Mouse (Mus musculus) forebrain, embryonic 13.5 days (tissue): ENCODE measurements around the gene Ldb3. TPM values are rescaled to one million over a fixed set of nuclear protein-coding genes. Genes with fewer than 3 reads are reported as not detected.

ENCODE experiments used
- ATAC-seq: fragments of 200-750 bp; cut with Nextera tagmentation; 2 replicates; pipeline ENCODE4 v1.8.0; 2017
- H3K27ac ChIP-seq: fragments of 300-500 bp; sonication (generic); 2 replicates; pipeline ENCODE4 v1.5.1; 2015; ENCODE audit warnings: inconsistent platforms, mild to moderate bottlenecking, moderate library complexity
- H3K27me3 ChIP-seq: fragments of 300-500 bp; sonication (generic); 2 replicates; pipeline ENCODE4 v1.6.1; 2015; ENCODE audit warnings: mild to moderate bottlenecking, inconsistent platforms
- H3K36me3 ChIP-seq: fragments of 300-500 bp; sonication (generic); 2 replicates; pipeline ENCODE4 v1.6.1; 2015; ENCODE audit warnings: mild to moderate bottlenecking, inconsistent platforms; ENCODE audit not compliant: poor library complexity, severe bottlenecking
- H3K4me1 ChIP-seq: fragments of 300-500 bp; sonication (generic); 2 replicates; pipeline ENCODE4 v1.6.1; 2015; ENCODE audit warnings: inconsistent platforms
- H3K4me2 ChIP-seq: fragments of 300-500 bp; sonication (generic); 2 replicates; pipeline ENCODE4 v1.6.1; 2015; ENCODE audit warnings: inconsistent platforms, mild to moderate bottlenecking, moderate library complexity
- H3K4me3 ChIP-seq: fragments of 300-500 bp; sonication (generic); 2 replicates; pipeline ENCODE4 v1.5.1; 2015; ENCODE audit warnings: mild to moderate bottlenecking, inconsistent platforms
- H3K9ac ChIP-seq: fragments of 300-500 bp; sonication (generic); 2 replicates; pipeline ENCODE4 v1.6.1; 2015; ENCODE audit warnings: mild to moderate bottlenecking, inconsistent platforms
- H3K9me3 ChIP-seq: fragments of 300-500 bp; sonication (generic); replicated peaks from 2 replicates; pipeline ENCODE4 v1.6.1; 2016; ENCODE audit warnings: inconsistent platforms
- WGBS: fragments of 180-500 bp; shearing (Covaris S2); methylation state at CpG from one replicate; pipeline ENCODE4 v1.1.7; 2015; 5-methylcytosine and 5-hydroxymethylcytosine counted together
- polyA plus RNA-seq: library from polyadenylated mRNA; unstranded; fragments of >200 nt; fragmentation: Nextera tagmentation; extraction: Ambion mirVana; gene quantifications from 2 replicates; pipeline ENCODE4 v1.2.1, GENCODE M21; 2015

Gene Ldb3
- polyA plus RNA-seq, 1 experiment from 2014 or later, result 0.32 TPM

DNA sequence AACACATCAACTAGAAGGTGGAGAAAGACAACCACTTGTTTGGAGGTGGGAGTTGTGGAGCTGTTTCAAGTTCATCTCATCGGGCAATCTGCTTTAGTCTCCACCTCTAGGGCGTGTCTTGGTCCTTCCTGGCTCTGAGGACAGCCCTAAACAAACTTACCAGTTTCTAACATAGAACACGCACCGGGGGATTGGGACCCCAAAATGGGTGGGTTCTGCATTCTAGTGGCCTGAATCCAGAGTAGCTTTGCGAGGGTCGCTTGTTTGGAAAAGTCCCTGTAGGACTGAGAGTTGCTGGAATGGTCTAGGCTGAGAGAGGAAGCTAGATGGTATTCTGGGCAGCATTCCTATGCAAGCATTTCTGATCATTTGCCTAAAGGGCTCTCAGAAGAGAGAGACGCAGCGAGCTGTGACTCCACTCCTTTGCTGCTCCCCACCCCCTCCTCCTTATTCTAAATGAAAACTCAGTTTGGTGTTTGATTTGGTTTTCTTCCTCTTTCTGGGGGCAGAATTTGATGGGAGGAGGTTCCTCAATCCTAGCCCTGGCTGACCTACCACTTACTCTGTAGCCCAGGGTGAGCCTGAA lies 70.4 kb downstream of the Ldb3 start:
- no peaks in the 10 kb centered on the region for H3K4me1 ChIP-seq
- no peak overlapping the region for H3K4me3 ChIP-seq
- no peak overlapping the region for H3K27ac ChIP-seq
- H3K9me3 ChIP-seq, result no peaks in the 10 kb centered on the region
- WGBS, result 91% methylated on average over 8 of the region's 8 CpGs
- ATAC-seq, result no peak
- no peak overlapping the region for H3K9ac ChIP-seq
- no peaks in the 10 kb centered on the region for H3K36me3 ChIP-seq
- no peak overlapping the region for H3K4me2 ChIP-seq
- no peaks in the 10 kb centered on the region for H3K27me3 ChIP-seq

DNA sequence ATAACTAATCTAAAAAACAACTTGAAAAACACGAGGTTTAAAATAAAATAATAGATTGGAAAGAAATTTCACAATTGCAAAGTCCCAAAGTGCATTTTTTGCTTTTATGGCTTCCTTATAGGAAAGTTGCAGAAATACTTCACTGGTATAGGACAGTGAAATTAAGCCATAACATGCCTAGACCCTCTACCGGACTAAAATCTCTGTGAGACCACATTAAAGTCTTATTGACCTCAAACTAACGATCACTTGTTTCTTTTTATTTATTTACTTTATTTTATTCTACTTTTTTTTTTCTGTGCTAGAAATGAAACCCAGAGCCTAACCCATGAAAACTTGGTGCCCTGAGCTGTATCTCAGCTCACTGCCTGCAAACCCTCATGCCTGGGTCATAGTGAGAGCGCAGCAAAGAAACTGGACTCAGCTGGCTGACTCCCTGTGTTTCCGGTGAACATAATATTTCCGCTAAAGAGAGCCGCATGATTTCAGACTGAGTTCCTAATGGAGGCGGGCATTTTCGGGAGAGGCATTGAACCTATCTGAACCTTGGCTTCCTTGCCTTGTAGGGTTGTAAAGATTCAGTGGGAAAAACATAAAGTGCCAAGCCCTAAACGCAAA lies 71.4 kb downstream of the Ldb3 start:
- Histone ChIP-seq H3K9me3 (no peaks in the 10 kb centered on the region), H3K4me1 (0 out of 2 replicates have a peak, but pooled peaks cover 4% of the 10 kb centered on the region), H3K27me3 (no peaks in the 10 kb centered on the region), H3K4me3 (no peak overlapping the region), H3K9ac (no peak overlapping the region), H3K36me3 (no peaks in the 10 kb centered on the region), H3K4me2 (no peak overlapping the region), H3K27ac (no peak overlapping the region)
- 91% methylated on average over 10 of the region's 10 CpGs for WGBS
- ATAC-seq, result no peak

DNA sequence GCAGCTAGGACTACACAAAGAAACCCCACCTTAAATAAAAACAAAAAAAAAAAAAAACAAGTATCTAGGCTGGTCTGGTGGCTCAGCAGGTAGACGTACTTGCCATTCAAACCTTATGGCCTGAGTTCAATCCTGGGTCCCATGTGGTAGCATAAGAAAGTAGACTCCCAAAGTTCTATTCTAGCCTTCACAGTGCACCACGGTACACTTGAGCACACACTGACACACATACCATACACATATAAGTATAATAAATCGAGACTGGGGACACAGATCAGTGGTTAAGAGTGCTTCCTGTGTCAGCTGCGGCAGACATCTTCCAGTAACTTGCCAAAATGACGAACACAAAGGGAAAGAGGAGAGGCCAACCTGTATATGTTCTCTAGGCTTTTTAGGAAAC lies 72.6 kb downstream of the Ldb3 start:
- no peak overlapping the region for H3K27ac ChIP-seq
- H3K36me3 ChIP-seq, result no peaks in the 10 kb centered on the region
- 90% methylated on average over 5 of the region's 5 CpGs for WGBS
- no peaks in the 10 kb centered on the region for H3K27me3 ChIP-seq
- H3K4me1 ChIP-seq, result 0 out of 2 replicates have a peak, but pooled peaks cover 5% of the 10 kb centered on the region
- H3K4me2 ChIP-seq, result no peak overlapping the region
- ATAC-seq, result no peak
- no peak overlapping the region for H3K4me3 ChIP-seq
- H3K9ac ChIP-seq, result no peak overlapping the region
- no peaks in the 10 kb centered on the region for H3K9me3 ChIP-seq

DNA sequence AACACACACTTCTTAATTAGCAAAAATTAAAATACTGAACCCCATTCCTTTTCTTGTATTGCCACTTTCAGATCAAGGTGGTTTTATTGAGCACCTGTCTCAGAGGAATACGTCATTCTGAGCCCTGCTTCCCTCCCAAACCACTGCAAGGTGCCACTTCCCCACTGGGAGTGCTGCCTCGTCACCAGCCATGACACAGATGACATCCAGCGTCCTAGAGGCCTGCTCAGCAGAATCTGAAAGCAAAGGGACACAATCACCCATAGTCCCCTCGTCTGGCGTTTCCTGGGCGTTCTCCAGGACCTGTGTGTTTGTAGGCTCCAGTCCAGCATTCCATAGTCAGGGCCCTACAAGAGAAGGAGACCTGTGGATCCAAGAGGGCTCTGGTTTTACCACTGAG lies 74.4 kb downstream of the Ldb3 start:
- Histone ChIP-seq H3K9me3 (no peaks in the 10 kb centered on the region), H3K27me3 (no peaks in the 10 kb centered on the region), H3K9ac (no peak overlapping the region), H3K27ac (no peak overlapping the region), H3K4me2 (no peak overlapping the region), H3K4me3 (no peak overlapping the region), H3K4me1 (0 out of 2 replicates have a peak, but pooled peaks cover 5% of the 10 kb centered on the region), H3K36me3 (no peaks in the 10 kb centered on the region)
- WGBS, result 43% methylated on average over 6 of the region's 6 CpGs
- ATAC-seq, result no peak

DNA sequence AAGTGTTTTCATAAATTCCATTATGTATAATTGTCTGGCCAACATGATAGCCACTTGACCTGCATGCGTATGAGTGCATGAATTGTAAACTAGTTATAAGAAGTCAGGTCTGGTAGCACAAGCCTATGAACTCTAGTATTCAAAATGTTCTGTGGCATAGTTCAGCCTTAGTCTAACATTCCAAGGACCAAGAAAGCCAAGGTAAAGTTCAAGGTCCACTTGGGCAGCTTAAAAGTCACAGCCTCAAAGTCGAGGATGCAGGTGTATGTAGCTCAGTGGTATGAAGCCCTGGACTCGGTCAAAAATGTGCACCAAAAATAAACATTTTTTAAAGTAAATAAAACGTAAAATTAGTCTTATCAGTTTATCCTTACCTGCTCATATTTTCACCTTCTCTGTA lies 75.9 kb downstream of the Ldb3 start:
- H3K27ac ChIP-seq, result no peak overlapping the region

DNA sequence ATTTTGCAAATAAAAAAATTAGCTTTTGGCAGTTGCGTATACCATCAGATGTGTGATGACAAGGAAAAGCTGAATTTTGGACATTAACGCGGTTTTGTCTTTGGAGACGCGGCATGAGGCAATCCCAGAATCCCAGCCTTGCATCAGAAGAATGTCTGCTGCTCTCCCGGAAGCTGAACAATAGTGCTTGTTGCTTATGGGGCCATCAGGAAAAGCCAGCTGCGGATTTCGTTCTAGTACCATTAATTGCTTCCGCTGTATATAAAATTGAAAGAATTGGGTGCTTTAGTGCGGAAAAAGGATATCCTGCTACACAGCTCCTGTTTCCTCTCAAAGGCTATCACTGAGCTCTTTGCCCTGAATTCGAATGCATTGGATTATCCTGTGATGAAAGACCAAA lies 76.6 kb downstream of the Ldb3 start:
- Histone ChIP-seq H3K36me3 (no peaks in the 10 kb centered on the region), H3K27me3 (no peaks in the 10 kb centered on the region), H3K4me3 (no peak overlapping the region), H3K27ac (no peak overlapping the region), H3K4me2 (no peak overlapping the region), H3K4me1 (peaks cover 17% of the 10 kb centered on the region), H3K9me3 (no peaks in the 10 kb centered on the region), H3K9ac (no peak overlapping the region)
- 62% methylated on average over 11 of the region's 11 CpGs for WGBS
- ATAC-seq, result no peak

More for the DNA sequence above, 75.9 kb downstream of the Ldb3 start:
- H3K4me3 ChIP-seq, result no peak overlapping the region
- H3K36me3 ChIP-seq, result no peaks in the 10 kb centered on the region
- 82% methylated on average over 4 of the region's 4 CpGs for WGBS
- H3K27me3 ChIP-seq, result no peaks in the 10 kb centered on the region
- peaks cover 17% of the 10 kb centered on the region for H3K4me1 ChIP-seq
- H3K9me3 ChIP-seq, result no peaks in the 10 kb centered on the region
- H3K4me2 ChIP-seq, result no peak overlapping the region
- no peak for ATAC-seq
- H3K9ac ChIP-seq, result no peak overlapping the region

DNA sequence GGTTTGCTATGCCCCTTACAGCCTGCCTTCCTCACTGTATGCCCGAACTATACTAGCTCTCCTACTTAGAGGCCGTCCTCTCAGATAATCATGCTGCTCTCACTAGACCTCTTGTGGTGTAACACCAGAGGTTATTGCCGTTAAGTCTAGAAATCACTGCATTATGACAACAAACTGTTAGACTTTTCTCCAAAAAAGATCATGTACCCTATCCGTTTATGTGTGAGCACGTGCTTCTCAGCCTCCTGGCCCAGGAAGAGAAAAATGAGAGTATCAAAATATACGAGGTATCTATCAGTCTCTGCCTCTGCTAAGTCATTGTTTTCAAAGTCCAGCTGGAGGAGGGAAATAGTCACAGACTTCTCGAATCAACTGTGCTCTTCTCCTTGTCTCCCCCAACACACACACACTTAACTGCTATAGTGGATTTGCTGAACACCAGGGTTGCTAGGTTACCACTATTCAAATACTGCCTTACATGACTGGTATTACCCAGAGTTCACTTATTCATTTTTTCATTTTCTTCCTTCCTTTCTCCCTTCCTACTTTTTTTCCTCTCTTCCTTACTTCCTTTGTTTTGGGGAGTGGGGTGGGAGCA lies 79.5 kb downstream of the Ldb3 start:
- 47% methylated on average over 7 of the region's 7 CpGs for WGBS
- Histone ChIP-seq H3K4me2 (no peak overlapping the region), H3K4me3 (no peak overlapping the region), H3K27ac (peak overlapping the region; percentile 37; the same call in 1 of the 2 replicates), H3K27me3 (no peaks in the 10 kb centered on the region), H3K9ac (no peak overlapping the region), H3K4me1 (peaks cover 21% of the 10 kb centered on the region), H3K36me3 (no peaks in the 10 kb centered on the region), H3K9me3 (no peaks in the 10 kb centered on the region)
- ATAC-seq, result peak; percentile 29

DNA sequence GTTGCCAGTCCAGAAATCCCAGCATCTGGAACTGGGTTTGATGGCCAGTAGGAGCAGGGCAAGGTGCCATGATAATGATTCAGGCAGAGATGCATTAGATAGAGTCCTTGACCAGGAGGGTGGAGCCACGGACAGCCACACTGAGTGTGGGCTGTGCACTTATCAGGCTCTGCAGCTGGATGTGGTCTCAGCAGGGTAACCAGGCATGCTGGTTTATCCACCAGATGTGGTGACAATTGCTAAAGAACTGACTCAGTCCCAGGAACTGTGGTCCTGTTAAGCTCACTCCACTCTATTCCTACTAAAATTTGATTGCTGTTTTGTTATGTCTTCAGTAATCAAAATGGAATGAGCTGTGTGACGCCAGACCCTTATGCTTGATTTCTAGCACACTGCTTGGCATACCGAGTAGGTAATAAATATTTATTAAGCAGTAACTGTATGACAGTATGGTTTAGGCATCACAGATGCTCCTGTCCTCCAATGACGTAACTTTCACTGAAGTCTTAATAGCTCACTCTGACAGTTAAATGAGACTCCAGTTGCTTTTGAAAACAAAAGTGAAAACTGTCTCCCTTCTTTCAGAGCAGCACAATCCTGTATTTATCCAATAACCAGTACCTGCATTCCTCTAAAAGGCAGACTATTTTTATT lies 80.2 kb downstream of the Ldb3 start:
- H3K4me1 ChIP-seq, result peaks cover 26% of the 10 kb centered on the region
- ATAC-seq, result peak; percentile 81
- peak overlapping the region; percentile 37 for H3K27ac ChIP-seq
- no peaks in the 10 kb centered on the region for H3K36me3 ChIP-seq
- no peak overlapping the region for H3K4me2 ChIP-seq
- no peak overlapping the region for H3K4me3 ChIP-seq
- WGBS, result 33% methylated on average over 4 of the region's 4 CpGs
- no peak overlapping the region for H3K9ac ChIP-seq
- H3K9me3 ChIP-seq, result no peaks in the 10 kb centered on the region
- H3K27me3 ChIP-seq, result no peaks in the 10 kb centered on the region

DNA sequence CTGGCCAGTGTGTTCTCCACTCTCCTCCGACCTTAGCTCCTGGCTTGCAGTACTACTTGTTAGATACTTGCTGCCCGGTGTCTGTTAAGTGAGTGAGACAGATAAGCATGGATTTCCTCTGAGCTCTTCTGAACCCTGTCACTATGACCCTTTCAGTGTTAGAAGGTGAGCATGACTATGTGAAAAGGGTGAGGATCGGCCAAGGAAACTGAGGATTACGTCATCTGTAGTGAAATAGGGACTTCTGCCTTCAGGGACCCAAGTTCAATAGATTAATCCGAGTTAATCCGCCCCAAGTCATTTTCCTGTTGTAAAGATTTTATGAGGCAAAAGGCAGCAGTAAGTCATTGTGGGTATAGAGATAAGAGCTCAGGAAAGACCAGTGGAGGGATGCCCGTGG lies 83.2 kb downstream of the Ldb3 start:
- ATAC-seq, result no peak
- Histone ChIP-seq H3K27me3 (no peaks in the 10 kb centered on the region), H3K9ac (no peak overlapping the region), H3K4me3 (no peak overlapping the region), H3K9me3 (no peaks in the 10 kb centered on the region), H3K4me2 (no peak overlapping the region), H3K4me1 (peaks cover 28% of the 10 kb centered on the region), H3K36me3 (no peaks in the 10 kb centered on the region), H3K27ac (no peak overlapping the region)
- 74% methylated on average over 7 of the region's 7 CpGs for WGBS

DNA sequence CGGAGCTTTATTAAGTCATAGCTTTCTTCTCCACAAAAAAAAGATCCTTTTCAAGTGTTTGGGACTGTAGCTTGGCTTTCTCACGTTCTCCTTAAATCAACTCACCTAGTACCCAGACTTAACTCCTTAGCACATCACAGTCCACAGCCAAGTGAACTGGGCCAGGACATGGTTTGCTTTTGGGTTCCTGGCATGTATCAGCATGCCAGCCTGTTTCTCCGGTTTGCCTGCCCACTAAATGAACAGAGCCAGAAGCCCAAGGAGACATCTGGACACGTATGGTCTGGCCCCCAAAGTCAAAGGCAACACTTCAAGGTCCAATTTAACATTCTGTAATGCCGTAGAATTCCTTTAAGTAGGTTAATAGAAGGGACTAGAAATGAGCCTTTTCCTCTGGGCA lies 84.1 kb downstream of the Ldb3 start:
- no peak for ATAC-seq
- 88% methylated on average over 5 of the region's 5 CpGs for WGBS
- Histone ChIP-seq H3K4me1 (peaks cover 38% of the 10 kb centered on the region), H3K27ac (no peak overlapping the region), H3K9ac (no peak overlapping the region), H3K27me3 (no peaks in the 10 kb centered on the region), H3K4me3 (no peak overlapping the region), H3K9me3 (no peaks in the 10 kb centered on the region), H3K36me3 (no peaks in the 10 kb centered on the region), H3K4me2 (no peak overlapping the region)

DNA sequence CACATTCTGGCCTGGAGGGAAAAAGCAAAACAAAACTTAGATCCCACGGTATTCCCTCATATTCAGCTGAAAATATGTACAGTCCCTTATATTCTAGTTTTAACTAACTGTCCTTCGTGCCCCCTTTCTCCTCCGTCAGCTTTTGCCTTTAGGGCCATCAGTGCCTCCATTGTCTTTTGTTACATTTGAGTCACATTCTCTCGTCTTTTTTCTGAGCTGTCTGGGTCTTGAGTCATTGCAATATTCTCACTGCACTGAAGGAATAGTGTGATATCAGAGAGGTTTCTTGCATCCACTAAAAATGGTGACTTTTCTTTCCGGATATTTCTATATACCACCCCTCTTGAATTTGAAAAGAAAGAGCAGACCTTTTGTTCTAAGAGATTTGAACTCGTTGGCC lies 84.7 kb downstream of the Ldb3 start:
- Histone ChIP-seq H3K4me3 (peak overlapping the region; percentile 91; the same call in 1 of the 2 replicates), H3K9me3 (no peaks in the 10 kb centered on the region), H3K36me3 (no peaks in the 10 kb centered on the region), H3K27me3 (no peaks in the 10 kb centered on the region), H3K4me2 (peak overlapping the region; percentile 75), H3K27ac (no peak overlapping the region), H3K4me1 (peaks cover 42% of the 10 kb centered on the region), H3K9ac (0 out of 2 replicates have a peak overlapping the region, but pooled peaks have one; percentile 31)
- ATAC-seq, result no peak
- WGBS, result 33% methylated on average over 6 of the region's 6 CpGs

DNA sequence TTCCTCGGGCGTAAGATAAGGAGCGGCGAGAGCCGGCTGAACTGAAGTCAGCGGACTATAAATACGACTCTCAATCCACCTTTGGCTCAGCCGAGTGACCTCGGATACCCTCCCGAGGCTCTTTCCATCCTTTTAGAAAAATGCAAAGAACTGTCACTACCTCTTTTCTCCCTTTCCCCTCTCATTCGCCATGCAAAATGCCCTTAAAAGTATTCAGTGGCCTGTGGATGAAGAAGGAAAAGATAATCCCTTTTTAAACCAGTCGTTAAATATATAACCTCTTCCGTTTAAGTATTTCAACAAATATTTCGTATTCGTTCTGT lies 85.2 kb downstream of the Ldb3 start, which contains the start of gene Bmpr1a:
Gene Bmpr1a (minus strand): TSS at position 17 of the 323 bp plus-strand sequence.
- Histone ChIP-seq H3K9ac (peak within 1 kb of the TSS; percentile 96), H3K4me3 (peak within 1 kb of the TSS; percentile 91)
- WGBS, result 7% methylated on average over 15 of the region's 15 CpGs

More for the DNA sequence above, 85.2 kb downstream of the Ldb3 start, which contains the start of gene Bmpr1a:
- no peaks in the 10 kb centered on the region for H3K36me3 ChIP-seq
- H3K9me3 ChIP-seq, result no peaks in the 10 kb centered on the region
- H3K4me2 ChIP-seq, result peak within 1 kb of the TSS; percentile 75
- H3K4me1 ChIP-seq, result peaks cover 42% of the 10 kb centered on the region
- peak within 1 kb of the TSS; percentile 95 for H3K27ac ChIP-seq
- ATAC-seq, result no peak
- H3K27me3 ChIP-seq, result no peaks in the 10 kb centered on the region
